8 mouse cellular contexts compared by ENCODE assay signal in genomic region chr11:94978178-94978915, GRCm38 (mm10). TPM values are rescaled to one million over a fixed set of nuclear protein-coding genes. Genes with fewer than 3 reads are reported as not detected.
DNase-seq lines count a peak whose midpoint lies in the region; ATAC-seq and TF ChIP-seq lines count a peak whose summit lies in the region.
"Had no signal": no experiment of that assay in that cellular context is flagged by ENCODE, and none has a peak within 500 bp of the region (broad histone marks: within the 10 kb centered on the region; RNA-seq: fewer than 3 reads in every experiment).

No protein-coding gene starts in this region.

- peak overlapping the region; percentile 41; the same call in 1 of the 2 replicates for H3K4me2 ChIP-seq in kidney, postnatal 0 days (ENCODE audit: low read length)
- peak overlapping the region; percentile 50 for H3K4me2 ChIP-seq in hindbrain, postnatal 0 days (ENCODE audit: low read depth, low read length)
- H3K4me2 ChIP-seq in midbrain, embryonic 16.5 days (ENCODE audit: low read length): peak overlapping the region; percentile 64

- H3K27me3 ChIP-seq in kidney, postnatal 0 days (ENCODE audit: insufficient read depth, low read length): no peaks in the 10 kb centered on the region
- H3K27me3 ChIP-seq in forebrain, embryonic 10.5 days (ENCODE audit: poor library complexity, severe bottlenecking): no peaks in the 10 kb centered on the region
- H3K27me3 ChIP-seq in hindbrain, postnatal 0 days (ENCODE audit: insufficient read depth, low read length): no peaks in the 10 kb centered on the region
- H3K27me3 ChIP-seq in midbrain, embryonic 16.5 days (ENCODE audit: control insufficient read depth, insufficient read depth, low read depth, low read length): no peaks in the 10 kb centered on the region

- H3K27ac ChIP-seq in kidney, postnatal 0 days: no peak overlapping the region
- peak overlapping the region; percentile 88 for H3K27ac ChIP-seq in forebrain, embryonic 10.5 days
- H3K27ac ChIP-seq in hindbrain, postnatal 0 days: peak overlapping the region; percentile 87
- H3K27ac ChIP-seq in midbrain, embryonic 16.5 days (ENCODE audit: low read length): peak overlapping the region; percentile 95

- H3K9ac ChIP-seq in kidney, postnatal 0 days (ENCODE audit: low read depth, low read length): no peak overlapping the region
- peak overlapping the region; percentile 50 for H3K9ac ChIP-seq in hindbrain, postnatal 0 days (replicated peaks; ENCODE audit: low read length)
- peak overlapping the region; percentile 74 for H3K9ac ChIP-seq in midbrain, embryonic 16.5 days (ENCODE audit: low read depth, low read length)

- 48% methylated on average over 9 of the region's 9 CpGs for WGBS in kidney, postnatal 0 days
- 52% methylated on average over 9 of the region's 9 CpGs for WGBS in forebrain, embryonic 10.5 days
- 33% methylated on average over 9 of the region's 9 CpGs for WGBS in hindbrain, postnatal 0 days
- 27% methylated on average over 9 of the region's 9 CpGs for WGBS in midbrain, embryonic 16.5 days

- TF ChIP-seq CTCF in kidney, postnatal 0 days (IDR thresholded peaks at IDR 0.05; ENCODE audit: low read depth): no peak
- no peak for TF ChIP-seq CTCF in hindbrain, postnatal 0 days (IDR thresholded peaks at IDR 0.05; ENCODE audit: low read depth)

- no peaks in the 10 kb centered on the region for H3K9me3 ChIP-seq in kidney, postnatal 0 days (replicated peaks; ENCODE audit: low read length)
- H3K9me3 ChIP-seq in forebrain, embryonic 10.5 days: no peaks in the 10 kb centered on the region
- H3K9me3 ChIP-seq in hindbrain, postnatal 0 days (ENCODE audit: low read length): no peaks in the 10 kb centered on the region
- H3K9me3 ChIP-seq in midbrain, embryonic 16.5 days (replicated peaks; ENCODE audit: control insufficient read depth, low read length, poor library complexity, severe bottlenecking): no peaks in the 10 kb centered on the region

- H3K4me3 ChIP-seq in kidney, postnatal 0 days (replicated peaks; ENCODE audit: low read depth, low read length): no peak overlapping the region
- H3K4me3 ChIP-seq in forebrain, embryonic 10.5 days: peak overlapping the region; percentile 42
- H3K4me3 ChIP-seq in hindbrain, postnatal 0 days (ENCODE audit: low read length): peak overlapping the region; percentile 15
- H3K4me3 ChIP-seq in midbrain, embryonic 16.5 days (ENCODE audit: low read depth, low read length): peak overlapping the region; percentile 22; the same call in 1 of the 2 replicates

- ATAC-seq in kidney, postnatal 0 days (replicated peaks; ENCODE audit: low FRiP score, low read depth): no peak
- ATAC-seq in hindbrain, postnatal 0 days: peak; percentile 65
- peak; percentile 64; the same call in 1 of the 2 replicates for ATAC-seq in midbrain, embryonic 16.5 days

- no peak for DNase-seq in kidney, postnatal 0 days (ENCODE audit: low spot score)
- DNase-seq in kidney, postnatal 4 days: no peak
- DNase-seq in forebrain, embryonic 10.5 days (ENCODE audit: extremely low spot score, low spot score): no peak
- DNase-seq in hindbrain, postnatal 0 days (ENCODE audit: low spot score): peak; percentile 53
- DNase-seq in urinary bladder, adult 2 months (ENCODE audit: low spot score): no peak
- no peak for DNase-seq in kidney, adult 9 months

- H3K36me3 ChIP-seq in kidney, postnatal 0 days (ENCODE audit: insufficient read depth, low read length): no peaks in the 10 kb centered on the region
- H3K36me3 ChIP-seq in forebrain, embryonic 10.5 days (replicated peaks): no peaks in the 10 kb centered on the region
- H3K36me3 ChIP-seq in hindbrain, postnatal 0 days (ENCODE audit: insufficient read depth, low read length): no peaks in the 10 kb centered on the region
- H3K36me3 ChIP-seq in midbrain, embryonic 16.5 days (ENCODE audit: control insufficient read depth, insufficient read depth, low read length): no peaks in the 10 kb centered on the region

- H3K4me1 ChIP-seq in kidney, postnatal 0 days (replicated peaks; ENCODE audit: insufficient read depth, low read length): no peaks in the 10 kb centered on the region
- H3K4me1 ChIP-seq in forebrain, embryonic 10.5 days: peaks cover 22% of the 10 kb centered on the region
- H3K4me1 ChIP-seq in hindbrain, postnatal 0 days (ENCODE audit: insufficient read depth, low read length): peaks cover 7% of the 10 kb centered on the region; the same call in 1 of the 2 replicates
- H3K4me1 ChIP-seq in midbrain, embryonic 16.5 days (ENCODE audit: control insufficient read depth, insufficient read depth, low read length): peaks cover 15% of the 10 kb centered on the region

RNA-seq across cellular contexts. Expression of gene Sgca, which starts 2.2 kb away (rescaled TPM):
- polyA plus RNA-seq in kidney, postnatal 0 days (2015; fragmentation: Nextera tagmentation; extraction: Ambion mirVana): 0.28 and 0.52 TPM in 2 replicates
- polyA plus RNA-seq in forebrain, embryonic 10.5 days (2016; fragmentation: Nextera tagmentation; extraction: Ambion mirVana): not detected in 2 replicates
- total RNA-seq in hindbrain, postnatal 0 days (2014; rRNA removed): 0.36 and 0.52 TPM in 2 replicates
- polyA plus RNA-seq in hindbrain, postnatal 0 days (2015; fragmentation: Nextera tagmentation; extraction: Ambion mirVana): 0.26 and 0.28 TPM in 2 replicates
- 0.20 TPM in 1 of 2 replicates, not detected in the other for polyA plus RNA-seq in midbrain, embryonic 16.5 days (2015; fragmentation: Nextera tagmentation; extraction: Ambion mirVana)
- polyA plus RNA-seq in urinary bladder, adult 2 months (2012; rRNA removed): 69.2 and 93.5 TPM in 2 replicates

RNA-seq across cellular contexts. Expression of gene Hils1, which starts 11.0 kb away (rescaled TPM):
- polyA plus RNA-seq in kidney, postnatal 0 days (2015; fragmentation: Nextera tagmentation; extraction: Ambion mirVana): not detected in 2 replicates
- polyA plus RNA-seq in forebrain, embryonic 10.5 days (2016; fragmentation: Nextera tagmentation; extraction: Ambion mirVana): not detected in 2 replicates
- total RNA-seq in hindbrain, postnatal 0 days (2014; rRNA removed): not detected in 2 replicates
- not detected in 2 replicates for polyA plus RNA-seq in hindbrain, postnatal 0 days (2015; fragmentation: Nextera tagmentation; extraction: Ambion mirVana)
- polyA plus RNA-seq in midbrain, embryonic 16.5 days (2015; fragmentation: Nextera tagmentation; extraction: Ambion mirVana): not detected in 2 replicates
- polyA plus RNA-seq in urinary bladder, adult 2 months (2012; rRNA removed): 0.19 and 0.22 TPM in 2 replicates
- total RNA-seq: gastrocnemius, postnatal 36 days had no signal

RNA-seq across cellular contexts. Expression of gene Ppp1r9b, which starts 12.5 kb away (rescaled TPM):
- 10.3 and 10.6 TPM in 2 replicates for polyA plus RNA-seq in kidney, postnatal 0 days (2015; fragmentation: Nextera tagmentation; extraction: Ambion mirVana)
- 8.7 and 10.7 TPM in 2 replicates for polyA plus RNA-seq in forebrain, embryonic 10.5 days (2016; fragmentation: Nextera tagmentation; extraction: Ambion mirVana)
- 170 and 190 TPM in 2 replicates for total RNA-seq in hindbrain, postnatal 0 days (2014; rRNA removed)
- 18.8 and 19.4 TPM in 2 replicates for polyA plus RNA-seq in hindbrain, postnatal 0 days (2015; fragmentation: Nextera tagmentation; extraction: Ambion mirVana)
- polyA plus RNA-seq in midbrain, embryonic 16.5 days (2015; fragmentation: Nextera tagmentation; extraction: Ambion mirVana): 18.4 and 19.4 TPM in 2 replicates
- 16.0 and 35.7 TPM in 2 replicates for polyA plus RNA-seq in urinary bladder, adult 2 months (2012; rRNA removed)

RNA-seq across cellular contexts. Expression of gene Samd14, which starts 31.3 kb away (rescaled TPM):
- 13.1 and 14.5 TPM in 2 replicates for polyA plus RNA-seq in kidney, postnatal 0 days (2015; fragmentation: Nextera tagmentation; extraction: Ambion mirVana)
- 35.8 and 36.7 TPM in 2 replicates for polyA plus RNA-seq in forebrain, embryonic 10.5 days (2016; fragmentation: Nextera tagmentation; extraction: Ambion mirVana)
- total RNA-seq in hindbrain, postnatal 0 days (2014; rRNA removed): 216 and 223 TPM in 2 replicates
- 128 and 137 TPM in 2 replicates for polyA plus RNA-seq in hindbrain, postnatal 0 days (2015; fragmentation: Nextera tagmentation; extraction: Ambion mirVana)
- polyA plus RNA-seq in midbrain, embryonic 16.5 days (2015; fragmentation: Nextera tagmentation; extraction: Ambion mirVana): 164 and 171 TPM in 2 replicates
- polyA plus RNA-seq in urinary bladder, adult 2 months (2012; rRNA removed): 5.8 and 9.6 TPM in 2 replicates

RNA-seq across cellular contexts. Expression of gene Col1a1, which starts 42.3 kb away (rescaled TPM):
- polyA plus RNA-seq in kidney, postnatal 0 days (2015; fragmentation: Nextera tagmentation; extraction: Ambion mirVana): 353 and 441 TPM in 2 replicates
- 62.2 and 65.3 TPM in 2 replicates for polyA plus RNA-seq in forebrain, embryonic 10.5 days (2016; fragmentation: Nextera tagmentation; extraction: Ambion mirVana)
- total RNA-seq in hindbrain, postnatal 0 days (2014; rRNA removed): 48.3 and 53.0 TPM in 2 replicates
- 56.5 and 73.3 TPM in 2 replicates for polyA plus RNA-seq in hindbrain, postnatal 0 days (2015; fragmentation: Nextera tagmentation; extraction: Ambion mirVana)
- 58.1 and 84.6 TPM in 2 replicates for polyA plus RNA-seq in midbrain, embryonic 16.5 days (2015; fragmentation: Nextera tagmentation; extraction: Ambion mirVana)
- 953 and 1,532 TPM in 2 replicates for polyA plus RNA-seq in urinary bladder, adult 2 months (2012; rRNA removed)

Comparison
In these comparisons a context has a peak if more than half of its experiments do, and no peak if none do; other contexts are left out.
1. RNA of gene Sgca, which starts 2.2 kb away (polyA plus RNA-seq): 69.2 to 93.5 TPM in urinary bladder, adult 2 months; 0.28 to 0.52 TPM in kidney, postnatal 0 days, 0.26 to 0.28 TPM in hindbrain, postnatal 0 days, 0.20 TPM in midbrain, embryonic 16.5 days and not detected in forebrain, embryonic 10.5 days; every median in the first group is over 10 times any median in the second.
2. Peak in every context shown above with its lines, with median percentiles within 50 percentile points of each other: H3K4me2 ChIP-seq.